Mouse (Mus musculus) hindbrain, embryonic 11.5 days (tissue): Measurements from ENCODE around the gene Gtf2ird1. TPM values are rescaled to one million over a fixed set of nuclear protein-coding genes. Genes with fewer than 3 reads are reported as not detected.
A peak's percentile ranks its signal among the peaks of the same experiment; 100 is the strongest.

Experiments used
- ATAC-seq: fragments of 200-750 bp; cut with Nextera tagmentation; 2 replicates; pipeline ENCODE4 v1.8.0; 2017; ENCODE audit warnings: mild to moderate bottlenecking, moderate TSS enrichment, moderate library complexity; ENCODE audit not compliant: low FRiP score
- DNase-seq: peaks from one replicate; pipeline ENCODE4 v3.0.0-alpha.2; 2015; ENCODE audit warnings: low spot score
- H3K27ac ChIP-seq: fragments of 300-500 bp; sonication (generic); 2 replicates; pipeline ENCODE4 v1.5.1; 2014; ENCODE audit warnings: mild to moderate bottlenecking, low read depth, low read length
- H3K27me3 ChIP-seq: fragments of 300-500 bp; sonication (generic); 2 replicates; pipeline ENCODE4 v1.6.1; 2014; ENCODE audit warnings: mild to moderate bottlenecking, low read length, moderate library complexity, mixed read lengths; ENCODE audit not compliant: control insufficient read depth, insufficient read depth
- H3K36me3 ChIP-seq: fragments of 300-500 bp; sonication (generic); 2 replicates; pipeline ENCODE4 v1.6.1; 2014; ENCODE audit warnings: mild to moderate bottlenecking, low read length, moderate library complexity, mixed read lengths; ENCODE audit not compliant: control insufficient read depth, insufficient read depth
- H3K4me1 ChIP-seq: fragments of 300-500 bp; sonication (generic); replicated peaks from 2 replicates; pipeline ENCODE4 v1.6.1; 2014; ENCODE audit warnings: low read length, mixed read lengths; ENCODE audit not compliant: control insufficient read depth, insufficient read depth
- H3K4me2 ChIP-seq: fragments of 300-500 bp; sonication (generic); replicated peaks from 2 replicates; pipeline ENCODE4 v1.6.1; 2014; ENCODE audit warnings: mild to moderate bottlenecking, low read depth, low read length
- H3K4me3 ChIP-seq: fragments of 300-500 bp; sonication (generic); 2 replicates; pipeline ENCODE4 v1.5.1; 2014; ENCODE audit warnings: low read depth, low read length
- H3K9ac ChIP-seq: fragments of 300-500 bp; sonication (generic); 2 replicates; pipeline ENCODE4 v1.6.1; 2014; ENCODE audit warnings: low read depth, low read length
- H3K9me3 ChIP-seq: fragments of 300-500 bp; sonication (generic); 2 replicates; pipeline ENCODE4 v1.6.1; 2016; ENCODE audit warnings: low read length; ENCODE audit not compliant: control insufficient read depth
- WGBS: fragments of 180-500 bp; shearing (Covaris S2); extraction: QIAGEN DNeasy Blood & Tissue Kit; methylation state at CpG from one replicate; pipeline ENCODE4 v1.1.7; 2014; 5-methylcytosine and 5-hydroxymethylcytosine counted together
- polyA plus RNA-seq: library from polyadenylated mRNA; unstranded; fragments of >200 nt; fragmentation: Nextera tagmentation; extraction: Ambion mirVana; gene quantifications from 2 replicates; pipeline ENCODE4 v1.2.1, GENCODE M21; 2014

Gtf2ird1 gene
- polyA plus RNA-seq, 1 experiment from 2014 or later: 69.3 TPM

GRCm38 (mm10) chr5:134492956-134493355 lies 36.4 kb upstream of the Gtf2ird1 start:
- Histone ChIP-seq H3K4me1 (no peaks in the 10 kb centered on the region), H3K9ac (no peak overlapping the region), H3K27ac (no peak overlapping the region), H3K4me3 (no peak overlapping the region), H3K27me3 (no peaks in the 10 kb centered on the region), H3K4me2 (no peak overlapping the region), H3K9me3 (no peaks in the 10 kb centered on the region), H3K36me3 (peaks cover 17% of the 10 kb centered on the region)
- 95% methylated on average over 4 of the region's 4 CpGs for WGBS
- DNase-seq (no peak), ATAC-seq (no peak)

- no peaks in the 10 kb centered on the region for H3K9me3 ChIP-seq
- H3K4me3 ChIP-seq: no peak overlapping the region
- H3K36me3 ChIP-seq: peaks cover 12% of the 10 kb centered on the region
- DNase-seq (peak; percentile 93), ATAC-seq (0 out of 2 replicates have a peak, but pooled peaks have one; percentile 33)
- no peak overlapping the region for H3K9ac ChIP-seq
- 25% methylated on average over 18 of the region's 18 CpGs for WGBS
- no peaks in the 10 kb centered on the region for H3K27me3 ChIP-seq
- no peak overlapping the region for H3K4me2 ChIP-seq
- no peaks in the 10 kb centered on the region for H3K4me1 ChIP-seq
- H3K27ac ChIP-seq: no peak overlapping the region
Observed at GRCm38 (mm10) chr5:134491712-134492417, 35.3 kb upstream of the Gtf2ird1 start.

- no peak overlapping the region for H3K4me3 ChIP-seq
- WGBS: 79% methylated on average over 2 of the region's 2 CpGs
- no peak for ATAC-seq
- no peaks in the 10 kb centered on the region for H3K27me3 ChIP-seq
- no peak overlapping the region for H3K27ac ChIP-seq
- no peak overlapping the region for H3K4me2 ChIP-seq
- H3K9ac ChIP-seq: no peak overlapping the region
- H3K4me1 ChIP-seq: no peaks in the 10 kb centered on the region
- DNase-seq: no peak
- peaks cover 8% of the 10 kb centered on the region for H3K36me3 ChIP-seq
- H3K9me3 ChIP-seq: no peaks in the 10 kb centered on the region
Observed at GRCm38 (mm10) chr5:134491206-134491605, 34.7 kb upstream of the Gtf2ird1 start.

GRCm38 (mm10) chr5:134490465-134490864 lies 33.9 kb upstream of the Gtf2ird1 start:
- H3K4me2 ChIP-seq: no peak overlapping the region
- H3K36me3 ChIP-seq: peaks cover 8% of the 10 kb centered on the region
- ATAC-seq (no peak), DNase-seq (peak; percentile 55)
- no peaks in the 10 kb centered on the region for H3K9me3 ChIP-seq
- H3K4me3 ChIP-seq: no peak overlapping the region
- 89% methylated on average over 12 of the region's 12 CpGs for WGBS
- H3K9ac ChIP-seq: no peak overlapping the region
- H3K27ac ChIP-seq: no peak overlapping the region
- no peaks in the 10 kb centered on the region for H3K27me3 ChIP-seq
- H3K4me1 ChIP-seq: no peaks in the 10 kb centered on the region

- peaks cover 8% of the 10 kb centered on the region for H3K36me3 ChIP-seq
Observed at GRCm38 (mm10) chr5:134489583-134489982, 33.1 kb upstream of the Gtf2ird1 start.

GRCm38 (mm10) chr5:134488596-134488995 lies 32.1 kb upstream of the Gtf2ird1 start:
- DNase-seq (no peak), ATAC-seq (no peak)
- H3K9ac ChIP-seq: no peak overlapping the region
- H3K9me3 ChIP-seq: no peaks in the 10 kb centered on the region
- no peak overlapping the region for H3K27ac ChIP-seq
- WGBS: 95% methylated on average over 4 of the region's 4 CpGs
- H3K4me3 ChIP-seq: no peak overlapping the region
- peaks cover 5% of the 10 kb centered on the region for H3K36me3 ChIP-seq
- H3K4me2 ChIP-seq: no peak overlapping the region
- no peaks in the 10 kb centered on the region for H3K27me3 ChIP-seq
- H3K4me1 ChIP-seq: no peaks in the 10 kb centered on the region

More at GRCm38 (mm10) chr5:134489583-134489982, 33.1 kb upstream of the Gtf2ird1 start:
- DNase-seq: peak; percentile 74
- no peak overlapping the region for H3K27ac ChIP-seq
- no peak for ATAC-seq
- no peaks in the 10 kb centered on the region for H3K4me1 ChIP-seq
- H3K27me3 ChIP-seq: no peaks in the 10 kb centered on the region
- no peak overlapping the region for H3K4me3 ChIP-seq
- WGBS: 31% methylated on average over 9 of the region's 9 CpGs
- H3K9me3 ChIP-seq: no peaks in the 10 kb centered on the region
- no peak overlapping the region for H3K9ac ChIP-seq
- no peak overlapping the region for H3K4me2 ChIP-seq

GRCm38 (mm10) chr5:134488042-134488441 lies 31.5 kb upstream of the Gtf2ird1 start:
- H3K9me3 ChIP-seq: no peaks in the 10 kb centered on the region
- H3K36me3 ChIP-seq: peaks cover 5% of the 10 kb centered on the region; the same call in 1 of the 2 replicates
- no peak overlapping the region for H3K9ac ChIP-seq
- DNase-seq: no peak
- H3K27ac ChIP-seq: no peak overlapping the region
- H3K4me1 ChIP-seq: no peaks in the 10 kb centered on the region
- ATAC-seq: no peak
- no peak overlapping the region for H3K4me3 ChIP-seq
- 80% methylated on average over 10 of the region's 10 CpGs for WGBS
- H3K4me2 ChIP-seq: no peak overlapping the region
- no peaks in the 10 kb centered on the region for H3K27me3 ChIP-seq

- DNase-seq: peak; percentile 89
- H3K4me1 ChIP-seq: no peaks in the 10 kb centered on the region
- 64% methylated on average over 13 of the region's 13 CpGs for WGBS
- H3K4me2 ChIP-seq: no peak overlapping the region
- H3K4me3 ChIP-seq: no peak overlapping the region
- H3K27ac ChIP-seq: no peak overlapping the region
- no peaks in the 10 kb centered on the region for H3K9me3 ChIP-seq
- no peaks in the 10 kb centered on the region for H3K27me3 ChIP-seq
- no peak for ATAC-seq
- no peak overlapping the region for H3K9ac ChIP-seq
- H3K36me3 ChIP-seq: peaks cover 5% of the 10 kb centered on the region; the same call in 1 of the 2 replicates
Observed at GRCm38 (mm10) chr5:134485900-134486665, 29.6 kb upstream of the Gtf2ird1 start.
